Mouse (Mus musculus) 3134 (cell line): ENCODE results near the gene Catsperz.

Experiments
- DNase-seq: peaks from one replicate; pipeline ENCODE4 v3.0.0-alpha.2; 2011; ENCODE audit warnings: low spot score; ENCODE audit not compliant: insufficient read length; ENCODE audit errors: extremely low read depth

The Catsperz gene

DNA sequence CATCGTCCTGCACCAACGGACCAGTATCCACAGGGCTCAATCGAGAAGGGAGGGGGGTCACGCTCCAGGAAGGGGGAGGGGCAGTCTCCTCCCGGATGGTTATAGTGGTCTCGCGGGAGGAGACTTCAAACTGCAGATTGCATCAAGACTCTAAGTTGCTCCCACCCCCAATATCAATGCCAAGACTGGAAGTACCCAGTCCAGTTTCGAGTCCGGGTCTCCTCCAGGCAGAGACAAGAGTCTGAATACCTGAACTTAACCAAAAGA lies at the start of gene Catsperz:
Gene Catsperz, minus strand, starts transcription at position 74 of the 267 bp plus-strand sequence.
- DNase-seq, result no peak

DNA sequence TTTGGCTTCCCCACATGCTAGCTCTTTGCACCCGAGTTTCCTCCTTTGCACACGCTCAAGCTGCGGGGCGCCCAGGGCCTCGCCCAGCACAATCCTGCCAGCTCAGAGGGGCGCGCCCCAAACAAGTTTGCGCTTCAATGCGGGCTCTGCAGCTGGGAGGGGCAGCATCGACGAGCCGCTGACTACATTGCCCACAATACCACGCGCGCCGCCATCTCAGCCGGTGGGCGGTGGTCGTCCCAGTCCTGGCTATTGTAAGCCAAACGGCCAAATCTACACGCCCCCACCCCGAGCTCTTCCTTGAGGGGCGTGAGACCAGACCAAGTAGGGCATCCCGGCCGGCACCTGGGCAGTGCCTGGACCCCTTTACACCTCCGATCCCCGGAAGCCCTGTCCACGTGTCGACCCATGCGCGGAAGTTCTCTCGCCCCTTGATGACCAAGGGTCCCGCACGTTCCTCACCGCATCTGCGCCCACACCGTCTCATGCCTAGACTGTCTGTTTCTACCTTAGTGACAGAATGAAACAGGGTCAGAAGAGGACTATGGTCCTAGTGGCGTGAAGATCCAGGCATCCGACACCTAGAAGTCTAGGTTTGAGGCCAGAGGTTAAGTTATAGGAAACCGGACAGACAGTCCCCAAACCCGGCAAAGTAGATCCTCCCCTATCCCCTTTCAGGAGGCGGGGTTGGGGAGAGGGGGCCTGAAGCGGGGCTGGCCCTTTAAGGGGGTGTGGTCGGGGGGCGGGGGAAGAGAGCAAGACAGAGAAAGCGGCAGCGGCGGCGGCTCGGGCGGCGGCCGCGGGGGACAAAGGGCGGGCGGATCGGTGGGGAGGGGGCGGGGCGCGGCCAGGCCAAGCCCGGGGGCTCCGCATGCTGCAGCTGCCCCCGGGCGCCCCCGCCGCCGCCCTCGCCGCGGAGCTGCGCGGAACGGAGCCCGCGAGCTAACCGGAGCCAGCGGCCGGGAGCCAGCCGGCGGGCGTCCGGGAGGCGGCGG lies 49.3 kb upstream of the Catsperz start, which contains the start of gene Ppp1r14b:
Gene Ppp1r14b, plus strand, starts transcription at position 758 of the 995 bp plus-strand sequence.
- DNase-seq, result peak; percentile 85

DNA sequence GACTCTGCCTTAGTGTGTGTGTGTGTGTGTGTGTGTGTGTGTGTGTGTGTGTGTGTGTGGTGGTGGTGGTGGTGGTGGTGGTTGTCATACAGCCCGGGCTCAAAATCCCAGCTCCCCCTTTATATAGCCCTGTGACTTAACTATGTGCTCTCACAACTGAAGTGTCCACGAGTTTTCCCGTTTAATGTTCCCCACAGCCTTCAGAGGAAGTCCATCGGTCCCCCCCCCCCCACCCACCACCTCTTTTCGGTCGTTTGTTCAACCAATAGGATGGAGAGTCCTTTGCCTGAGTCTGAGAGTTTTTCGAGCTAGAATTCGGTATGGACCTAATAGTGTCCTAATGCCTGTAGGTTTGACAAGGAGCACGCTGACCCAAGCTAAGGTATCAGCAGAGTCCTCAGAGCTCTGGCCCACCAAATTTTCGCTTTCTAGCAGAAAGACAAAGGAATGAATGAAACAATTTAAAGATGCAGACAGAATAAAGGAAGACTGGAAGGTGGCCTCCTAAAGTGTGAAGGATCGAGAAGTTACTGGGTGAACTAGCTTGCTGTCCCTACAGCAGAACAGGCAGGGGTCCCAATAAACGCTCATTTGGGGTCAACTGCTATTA lies 48.5 kb upstream of the Catsperz start:
- no peak for DNase-seq

DNA sequence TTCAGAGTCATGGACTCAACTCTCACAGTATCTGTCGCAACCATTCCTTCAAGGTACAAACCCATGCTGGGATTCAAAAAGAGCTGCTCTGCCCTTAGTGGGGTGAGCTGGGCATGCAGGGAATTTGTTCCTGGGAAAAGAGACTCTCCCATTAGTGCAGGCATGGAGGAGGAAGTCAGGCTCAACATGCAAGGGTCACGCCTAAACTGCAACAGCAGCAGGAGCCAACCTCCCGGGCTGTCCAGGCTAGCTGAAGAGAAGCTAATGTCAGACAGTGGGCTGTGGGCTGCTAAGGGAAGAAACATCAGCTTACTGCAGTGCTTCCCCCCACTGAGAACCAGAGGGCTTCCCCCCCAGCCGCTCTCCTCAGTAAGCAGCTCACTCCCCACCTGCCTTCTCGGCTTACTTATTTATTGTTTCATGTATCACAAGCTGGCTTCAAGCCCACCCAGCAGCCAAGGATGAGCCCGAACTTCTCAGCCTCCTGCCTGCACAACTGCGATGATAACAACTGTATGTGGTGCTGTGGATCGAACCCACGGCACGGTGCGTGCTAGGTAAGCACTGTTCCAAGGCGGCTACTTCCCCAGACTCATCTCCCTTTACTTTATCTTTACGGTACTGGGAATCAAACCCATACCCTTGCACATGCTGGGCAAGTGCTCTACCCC lies 47.2 kb upstream of the Catsperz start:
- DNase-seq, result no peak

DNA sequence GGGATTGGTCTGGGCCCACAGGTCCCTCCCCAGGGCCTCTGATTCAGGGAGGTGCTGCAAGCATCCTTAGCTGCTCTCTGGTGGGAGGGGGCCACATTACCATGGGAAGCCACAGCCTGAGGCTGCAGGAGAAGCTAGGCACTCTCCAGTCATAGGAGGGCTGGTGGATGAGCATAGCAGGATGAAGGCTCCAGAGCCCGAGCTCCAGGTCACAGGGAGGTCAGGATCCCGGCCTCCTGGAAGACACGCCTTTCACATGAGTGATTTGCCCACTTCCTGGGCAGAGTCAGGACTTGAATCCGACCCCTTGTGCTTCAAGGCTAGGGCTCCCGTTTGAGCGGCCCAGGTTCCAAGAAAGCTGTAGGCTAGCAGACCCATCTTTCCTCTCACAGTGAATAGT lies 46.5 kb upstream of the Catsperz start:
- DNase-seq, result peak; percentile 43

DNA sequence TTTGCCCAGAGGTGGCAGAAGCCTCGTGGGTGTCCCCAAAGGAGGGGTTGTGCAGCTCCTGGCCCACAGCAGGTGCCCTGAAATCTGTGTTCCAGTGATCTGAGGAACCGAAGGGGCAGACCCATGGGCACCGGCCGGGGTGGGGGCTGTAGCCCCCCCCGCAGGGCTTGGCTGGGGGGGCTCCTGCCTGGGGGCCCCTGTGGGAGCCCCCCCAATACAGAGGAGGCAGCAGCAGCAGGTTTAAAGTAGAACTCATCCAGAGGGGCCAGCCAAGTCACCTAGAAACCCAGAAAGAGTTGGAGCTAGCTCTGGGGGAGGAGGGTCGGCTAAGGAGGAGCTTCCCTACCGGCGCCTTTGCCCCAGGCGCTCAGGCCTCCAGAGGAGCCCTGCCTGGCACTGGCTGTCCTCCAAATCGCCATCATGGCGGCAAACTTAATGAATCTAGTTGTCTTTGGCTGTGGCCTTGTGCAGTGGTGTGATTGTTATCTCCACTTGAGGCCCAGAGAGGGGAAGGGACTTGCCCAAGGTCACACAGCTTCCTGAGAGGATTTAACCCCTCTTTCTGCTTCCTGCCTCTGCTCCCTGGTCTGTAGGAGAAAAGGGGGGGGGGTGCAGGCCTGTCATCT lies 45.4 kb upstream of the Catsperz start:
- no peak for DNase-seq

DNA sequence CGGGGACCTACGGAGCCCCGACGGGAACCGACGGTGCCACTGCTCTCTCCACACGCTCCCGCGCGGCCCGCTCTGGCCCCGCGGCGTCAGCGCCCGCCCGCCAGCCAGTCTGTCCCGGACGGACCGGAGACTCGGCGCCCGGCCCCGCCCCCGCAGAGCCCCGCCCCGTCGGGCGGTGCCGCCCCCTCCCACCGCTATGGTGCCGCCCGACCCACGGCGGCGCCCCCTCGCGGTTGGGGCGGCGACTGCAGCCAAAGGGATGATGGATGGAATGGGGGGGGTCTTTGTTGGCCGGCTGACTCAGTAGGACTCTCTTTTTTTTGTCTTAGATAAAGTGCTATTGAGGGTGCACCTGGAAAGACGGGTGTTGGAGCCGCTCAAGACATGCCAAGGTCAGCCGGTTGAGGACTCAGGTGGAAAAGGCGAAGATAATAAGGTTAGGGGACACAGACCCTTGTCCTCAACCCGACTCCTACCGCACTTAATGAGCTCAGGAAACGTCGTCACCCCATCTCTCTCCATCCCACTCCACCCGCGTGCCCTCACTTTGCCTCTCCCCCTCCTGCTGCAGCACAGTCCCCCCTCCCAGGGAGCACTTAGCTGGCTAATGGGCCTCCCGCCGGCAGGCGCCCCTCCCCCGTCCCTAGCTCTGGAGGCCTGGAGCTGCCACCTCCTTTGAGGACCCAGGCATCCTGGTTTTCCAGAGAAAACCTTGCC lies 44.6 kb upstream of the Catsperz start:
- DNase-seq, result peak; percentile 77

DNA sequence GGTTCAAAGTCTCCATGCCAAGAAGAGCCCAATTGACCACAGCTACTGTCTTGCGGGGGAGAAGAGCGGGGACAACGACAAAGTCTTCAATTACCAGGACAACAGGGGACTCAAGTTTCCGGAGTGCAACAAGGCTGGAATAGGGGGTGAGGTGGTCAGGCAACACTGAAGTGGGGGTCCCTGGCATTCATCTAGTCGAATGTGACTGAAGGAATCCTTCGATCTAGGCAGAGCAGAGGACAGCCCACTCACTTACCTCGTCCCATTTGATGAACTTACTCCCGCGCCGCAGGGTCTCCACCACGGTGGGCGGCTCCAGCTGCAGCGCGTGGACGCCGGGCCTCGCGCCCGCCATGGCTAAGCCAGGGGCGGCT lies 44.1 kb upstream of the Catsperz start:
- DNase-seq, result no peak

DNA sequence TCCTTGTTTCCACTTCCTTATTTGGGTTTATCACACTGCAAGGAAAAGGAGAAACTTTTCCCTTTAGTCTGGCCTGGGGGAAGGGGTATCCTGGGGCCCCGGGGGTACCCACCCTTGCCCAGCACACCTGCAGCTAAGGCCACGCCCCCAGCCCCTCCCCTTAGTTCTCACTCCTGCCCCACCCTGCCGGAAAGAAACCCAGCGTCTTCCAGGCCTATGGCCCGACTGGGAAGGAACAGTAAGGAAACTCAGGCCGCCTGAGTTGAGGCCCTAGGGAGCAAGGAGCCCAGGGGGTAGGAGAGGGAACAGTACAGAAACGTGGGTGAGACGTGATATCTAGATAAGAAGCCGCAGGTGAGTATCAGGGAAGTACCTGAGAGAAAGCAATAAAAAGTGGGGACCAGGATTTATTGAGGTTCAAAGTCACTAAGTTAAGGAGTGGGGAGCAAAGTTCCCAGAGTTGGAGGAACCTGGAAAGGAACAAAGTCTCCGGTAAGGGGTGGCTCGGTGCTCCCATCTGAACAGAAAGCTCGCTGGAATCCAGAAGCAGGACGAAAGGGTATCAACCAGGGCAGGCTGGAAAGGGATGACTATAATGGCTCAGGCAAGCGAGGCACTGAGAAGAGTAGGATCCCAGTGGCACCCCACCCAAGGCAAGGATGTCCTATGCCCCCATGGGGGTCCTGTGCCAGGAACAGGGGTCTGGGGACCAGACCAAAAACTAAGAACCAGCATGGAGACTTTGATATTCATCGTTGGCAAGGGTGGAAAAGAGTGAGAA lies 43.5 kb upstream of the Catsperz start:
- DNase-seq, result peak; percentile 43

DNA sequence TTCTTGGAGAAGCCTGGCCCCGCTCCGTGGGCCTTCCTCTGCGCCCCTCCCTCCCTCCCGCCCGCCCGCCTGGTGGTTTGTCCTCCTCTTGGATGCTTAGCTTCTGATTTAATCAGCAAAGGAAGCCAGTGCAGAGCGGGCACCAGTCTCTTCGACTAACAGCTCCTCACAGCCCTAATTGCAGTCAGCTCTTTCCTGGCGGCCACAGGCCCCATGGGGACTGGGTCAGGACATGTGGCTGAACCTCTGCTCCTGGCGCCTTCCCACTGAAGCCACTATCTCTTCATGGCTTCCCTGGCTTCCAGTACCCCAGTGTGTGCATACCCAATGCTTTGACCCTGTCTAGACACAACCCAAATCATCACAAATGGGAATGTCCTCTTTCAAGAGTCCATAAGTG lies 31.3 kb upstream of the Catsperz start:
- DNase-seq, result no peak

DNA sequence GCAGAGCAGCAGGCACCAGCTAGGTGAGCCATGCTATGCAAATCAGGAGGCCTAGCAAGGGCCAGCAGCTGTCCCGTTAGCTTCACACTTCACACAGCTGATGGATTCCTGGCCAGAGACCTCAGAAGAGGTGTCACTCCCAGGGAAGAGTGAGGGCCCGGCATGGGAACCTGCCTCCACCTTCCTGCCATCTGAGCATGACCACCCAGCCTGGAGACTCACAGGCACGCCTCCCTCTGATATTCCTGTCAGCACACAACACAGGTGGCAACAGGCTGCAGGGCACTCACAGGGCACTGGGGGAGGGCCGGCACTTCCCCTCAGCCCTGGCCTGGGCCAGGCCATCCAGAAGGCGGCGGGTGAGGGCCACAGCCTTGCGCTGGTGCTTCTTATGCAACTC lies 30.2 kb upstream of the Catsperz start:
- DNase-seq, result no peak

DNA sequence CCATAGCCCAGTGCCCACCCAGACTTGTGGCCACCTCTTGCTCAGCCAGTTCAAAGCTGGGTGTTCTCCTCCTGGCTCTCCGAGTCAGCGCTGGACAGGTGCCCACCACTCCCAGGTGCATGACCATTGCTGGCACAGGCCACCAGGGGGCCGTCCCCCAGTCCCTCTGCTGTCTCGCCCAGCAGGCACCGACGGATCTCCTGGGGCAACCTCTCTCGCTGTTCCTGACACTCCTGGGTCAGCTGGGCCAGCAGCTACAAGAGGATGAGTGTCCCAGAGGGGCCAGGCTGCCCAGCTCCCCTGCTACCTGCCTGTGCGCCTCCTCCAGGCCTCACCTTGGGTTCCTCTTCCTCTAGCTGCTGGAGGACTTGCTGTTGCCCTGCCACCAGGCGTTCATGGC lies 28.9 kb upstream of the Catsperz start:
- peak; percentile 42 for DNase-seq

DNA sequence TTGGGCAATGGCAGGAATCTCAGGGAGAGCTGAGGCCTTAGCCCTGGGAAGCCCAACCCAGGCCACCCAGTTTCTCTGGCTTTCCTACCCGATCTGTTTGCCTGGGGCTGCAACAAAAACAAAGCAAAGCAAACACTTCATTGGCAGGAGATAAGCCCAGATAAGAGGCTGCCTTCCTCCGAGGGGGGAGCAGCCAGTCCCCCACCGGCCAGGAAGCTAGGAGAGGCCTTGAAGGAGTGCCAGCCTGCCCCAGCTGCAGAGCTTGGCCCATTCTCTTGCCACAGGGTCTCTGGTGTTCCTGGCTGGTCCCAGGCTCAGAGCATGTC lies 27.5 kb upstream of the Catsperz start:
- DNase-seq, result no peak

DNA sequence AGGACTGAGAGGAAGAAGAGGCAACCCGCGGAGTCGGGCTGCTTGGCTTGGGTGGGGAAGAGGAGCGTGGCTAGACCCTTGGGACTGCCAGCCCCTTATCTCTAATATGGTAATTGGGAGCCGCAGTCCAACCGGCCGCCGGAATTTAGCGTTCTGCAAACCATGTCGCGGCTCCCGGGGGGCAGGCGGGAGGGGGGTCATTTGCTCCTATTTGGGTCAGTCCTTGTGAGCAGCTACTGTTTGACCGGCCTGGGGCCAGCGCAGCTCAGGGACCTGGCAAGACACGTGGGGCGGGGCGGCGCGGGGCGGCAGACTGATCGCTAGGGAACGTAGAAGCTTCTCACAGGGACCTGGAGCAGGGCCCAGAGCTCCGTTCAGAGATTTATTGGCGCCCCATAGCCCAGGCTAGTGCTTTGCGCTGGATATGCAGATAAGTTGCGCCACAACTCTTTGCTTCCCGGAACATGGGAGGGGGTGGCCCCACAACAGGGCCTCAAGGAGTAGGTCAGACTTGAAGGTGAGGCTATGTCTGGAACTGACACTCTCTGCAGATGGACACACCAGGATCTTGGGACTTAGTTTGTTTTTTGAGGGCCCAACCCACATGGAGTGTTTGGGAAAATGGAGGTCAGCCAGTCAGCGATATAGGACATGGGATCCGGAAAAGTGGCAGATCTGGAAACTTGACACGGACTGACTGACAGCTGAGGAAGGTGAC lies 27.0 kb upstream of the Catsperz start:
- DNase-seq, result peak; percentile 82

DNA sequence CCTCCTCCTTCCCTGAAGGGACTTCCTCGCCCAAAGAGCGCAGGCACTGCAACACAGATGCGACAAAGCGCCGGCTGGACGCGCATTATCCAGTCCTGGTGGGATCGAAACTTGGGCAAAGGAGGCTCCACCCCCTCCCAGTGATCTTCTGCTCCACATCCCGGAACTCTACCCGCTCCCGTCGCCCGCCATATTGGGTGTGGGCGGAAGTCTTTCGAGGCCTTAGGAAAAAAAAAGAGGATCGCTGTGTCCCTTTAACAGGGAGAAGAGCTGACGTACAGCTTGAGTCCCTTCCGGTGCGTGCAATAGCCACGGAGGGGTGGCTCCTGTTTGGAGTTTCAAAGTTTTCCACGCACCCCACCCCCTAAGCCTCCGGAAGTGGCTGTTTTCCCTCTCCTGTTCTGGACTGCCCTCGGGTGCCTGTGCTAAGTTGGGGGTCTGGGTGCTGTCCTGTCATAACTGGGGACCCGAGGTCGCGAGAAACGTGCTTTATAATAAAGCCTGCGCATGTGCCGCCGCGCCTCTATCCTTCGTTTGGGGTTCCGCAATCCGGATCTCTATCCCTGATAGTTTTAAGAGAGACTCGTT lies 26.3 kb upstream of the Catsperz start:
- DNase-seq, result peak; percentile 88

DNA sequence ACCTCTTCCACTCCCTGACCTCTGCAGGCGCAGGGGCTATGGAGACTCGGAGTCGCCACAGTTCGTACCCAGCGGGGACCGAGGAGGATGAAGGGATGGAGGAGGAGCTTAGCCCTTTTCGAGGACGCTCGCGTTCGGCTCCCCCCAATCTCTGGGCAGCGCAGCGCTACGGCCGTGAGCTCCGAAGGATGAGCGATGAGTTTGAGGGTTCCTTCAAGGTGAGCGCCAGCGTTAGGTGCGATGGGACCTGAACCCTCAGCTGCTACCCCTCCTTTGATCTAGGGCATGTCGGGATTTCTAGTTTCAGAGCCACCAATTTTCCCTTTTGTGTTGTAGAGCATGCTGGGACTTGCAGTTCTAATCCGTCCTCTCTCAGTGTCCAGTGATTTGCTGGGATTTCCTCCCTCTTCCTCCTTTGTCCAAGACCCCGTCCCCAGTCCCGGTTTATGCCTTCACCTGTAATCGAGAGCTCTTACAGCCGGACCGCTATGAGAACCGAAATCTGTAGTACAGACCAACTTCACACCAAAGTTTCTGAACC lies 25.5 kb upstream of the Catsperz start:
- DNase-seq, result peak; percentile 74

DNA sequence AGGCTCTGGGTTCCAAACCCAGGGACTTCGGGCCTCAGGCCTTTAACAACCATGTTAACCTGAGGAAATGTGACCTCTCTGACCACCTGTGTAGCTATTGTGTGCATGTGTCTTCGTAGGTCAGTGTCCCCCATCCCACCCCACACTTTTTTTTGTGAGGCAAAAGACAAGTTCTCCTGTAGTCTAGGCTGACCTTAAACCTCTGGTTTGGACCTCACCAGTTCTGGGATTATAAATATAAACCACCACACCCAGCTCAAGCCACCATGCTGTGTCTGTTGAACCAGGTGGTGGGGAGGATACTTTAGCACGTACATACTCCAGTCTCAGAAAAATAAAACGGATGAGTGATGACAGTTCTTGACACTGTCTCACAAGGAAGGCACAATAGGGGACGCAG lies 24.8 kb upstream of the Catsperz start:
- no peak for DNase-seq

DNA sequence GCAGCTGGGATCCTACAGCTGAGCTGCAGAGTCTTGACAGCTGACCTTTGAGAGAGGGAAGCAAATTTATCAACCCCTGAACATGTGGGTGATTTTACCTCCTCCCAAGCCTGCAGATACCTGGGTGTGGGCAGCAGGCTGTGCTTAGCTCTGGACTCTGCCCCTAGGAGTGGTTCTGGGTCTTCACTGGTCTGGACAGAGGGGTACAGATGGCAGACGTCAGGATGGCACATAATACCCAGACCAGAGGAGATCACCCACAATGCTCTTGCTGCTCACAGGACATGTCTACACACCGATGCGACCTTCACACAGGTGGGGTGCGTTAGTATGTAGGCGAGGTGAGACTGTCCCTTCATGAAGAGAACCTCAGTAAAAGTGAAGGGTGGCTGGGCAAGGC lies 24.4 kb upstream of the Catsperz start:
- DNase-seq, result no peak

DNA sequence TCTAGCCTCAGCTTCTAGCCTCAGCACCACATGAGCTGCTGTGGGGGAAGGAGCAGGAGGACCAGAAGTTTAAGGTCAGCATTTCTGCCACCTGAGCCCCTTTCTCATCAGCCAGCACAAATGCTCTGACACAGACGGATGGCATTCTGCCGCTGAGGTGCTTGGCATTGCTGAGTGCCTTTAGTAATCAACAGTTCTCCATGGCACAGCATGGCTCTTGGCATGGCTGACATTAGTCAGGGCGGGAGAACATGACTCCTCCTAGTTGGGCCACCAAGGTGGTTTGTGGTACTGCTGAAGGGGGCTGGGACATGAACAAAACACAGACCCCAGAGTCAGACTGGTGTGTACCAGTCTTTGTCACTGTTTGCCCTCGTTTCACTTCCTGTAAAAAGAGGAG lies 23.0 kb upstream of the Catsperz start:
- no peak for DNase-seq
